Mouse (Mus musculus): ENCODE measurements around the gene Zcchc7. TPM values are rescaled to one million over a fixed set of nuclear protein-coding genes. Genes with fewer than 3 reads are reported as not detected.
A peak's percentile ranks its signal among the peaks of the same experiment; 100 is the strongest.

The Zcchc7 gene
- polyA plus RNA-seq, 1 experiment: 38.1 TPM

DNA sequence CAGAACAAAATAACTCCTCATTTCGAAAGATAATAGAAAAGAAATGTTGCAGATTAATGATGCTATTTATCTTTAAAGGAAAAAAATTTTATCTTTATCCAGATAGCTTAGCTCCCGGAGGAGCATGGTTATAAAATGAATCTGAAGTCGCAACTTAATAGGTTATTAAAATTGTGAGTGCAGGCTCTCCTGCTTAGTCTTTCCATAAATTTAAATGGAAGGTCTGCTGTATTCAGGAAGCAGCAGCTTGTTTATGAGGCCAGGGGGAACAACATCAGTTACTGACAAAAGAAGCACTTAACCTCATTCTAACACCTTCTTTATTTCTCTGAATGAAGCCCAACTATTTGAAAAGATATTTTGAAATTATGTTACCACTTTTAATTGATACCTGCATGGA lies 74.9 kb downstream of the Zcchc7 start:
- TF ChIP-seq POLR2A (IDR thresholded peaks at IDR 0.05; ENCODE audit: borderline replicate concordance, extremely low read depth, insufficient read depth, insufficient read length, poor library complexity, severe bottlenecking) (no peak), CTCF (IDR thresholded peaks at IDR 0.05; ENCODE audit: borderline replicate concordance, extremely low read depth, insufficient read depth, insufficient read length) (no peak)
- peak; percentile 49 for DNase-seq (ENCODE audit: low read depth)

GRCm38 (mm10) chr4:44851835-44852251 lies 96.2 kb downstream of the Zcchc7 start:
- peak; percentile 87 for DNase-seq (ENCODE audit: low read depth)
- TF ChIP-seq POLR2A (IDR thresholded peaks at IDR 0.05; ENCODE audit: borderline replicate concordance, extremely low read depth, insufficient read depth, insufficient read length, poor library complexity, severe bottlenecking): no peak
- TF ChIP-seq CTCF (IDR thresholded peaks at IDR 0.05; ENCODE audit: borderline replicate concordance, extremely low read depth, insufficient read depth, insufficient read length): no peak

DNA sequence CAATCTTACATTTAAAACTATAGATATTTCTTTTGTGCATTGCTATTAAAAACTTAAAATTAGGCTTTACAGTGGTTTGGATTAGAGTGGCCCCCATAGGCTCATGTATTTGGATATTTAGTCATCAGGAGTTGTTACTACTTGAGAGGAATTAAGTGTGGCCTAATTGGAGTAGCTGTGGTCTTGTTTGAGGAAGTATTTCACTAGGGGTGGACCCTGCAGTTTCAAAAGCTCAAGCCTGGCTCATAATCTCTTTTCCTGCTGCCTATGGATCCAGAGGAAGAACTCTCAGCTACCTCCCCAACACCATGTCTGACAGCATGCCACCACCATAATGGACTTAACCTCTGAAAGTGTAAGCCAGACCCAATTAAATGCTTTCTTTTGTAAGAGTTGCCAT lies 115.9 kb downstream of the Zcchc7 start:
- TF ChIP-seq CTCF (IDR thresholded peaks at IDR 0.05; ENCODE audit: borderline replicate concordance, extremely low read depth, insufficient read depth, insufficient read length): no peak
- TF ChIP-seq POLR2A (IDR thresholded peaks at IDR 0.05; ENCODE audit: borderline replicate concordance, extremely low read depth, insufficient read depth, insufficient read length, poor library complexity, severe bottlenecking): no peak
- DNase-seq (ENCODE audit: low read depth): no peak

DNA sequence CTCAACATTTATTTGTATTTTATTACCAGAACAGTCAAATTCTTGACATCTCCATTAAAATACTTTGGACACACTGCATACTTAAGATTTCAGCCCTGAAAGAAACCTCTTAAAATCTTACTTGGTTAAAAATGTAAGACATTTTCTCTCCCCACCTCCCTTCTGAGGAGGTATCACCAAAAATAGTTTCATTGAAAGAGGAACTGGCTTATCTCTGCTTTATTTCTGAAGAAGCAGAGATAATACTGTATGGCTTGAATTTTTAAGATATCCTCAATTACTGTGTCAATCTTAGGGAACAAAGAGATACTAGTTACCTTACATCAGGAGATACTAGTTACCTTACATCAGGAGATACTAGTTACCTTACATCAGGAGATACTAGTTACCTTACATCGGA lies 116.4 kb downstream of the Zcchc7 start:
- TF ChIP-seq CTCF (IDR thresholded peaks at IDR 0.05; ENCODE audit: borderline replicate concordance, extremely low read depth, insufficient read depth, insufficient read length): no peak
- DNase-seq (ENCODE audit: low read depth): no peak

GRCm38 (mm10) chr4:44880065-44880623 lies 124.5 kb downstream of the Zcchc7 start:
- peak; percentile 69 for DNase-seq (ENCODE audit: low read depth)
- TF ChIP-seq POLR2A (IDR thresholded peaks at IDR 0.05; ENCODE audit: borderline replicate concordance, extremely low read depth, insufficient read depth, insufficient read length, poor library complexity, severe bottlenecking): no peak
- TF ChIP-seq CTCF (IDR thresholded peaks at IDR 0.05; ENCODE audit: borderline replicate concordance, extremely low read depth, insufficient read depth, insufficient read length): no peak

DNA sequence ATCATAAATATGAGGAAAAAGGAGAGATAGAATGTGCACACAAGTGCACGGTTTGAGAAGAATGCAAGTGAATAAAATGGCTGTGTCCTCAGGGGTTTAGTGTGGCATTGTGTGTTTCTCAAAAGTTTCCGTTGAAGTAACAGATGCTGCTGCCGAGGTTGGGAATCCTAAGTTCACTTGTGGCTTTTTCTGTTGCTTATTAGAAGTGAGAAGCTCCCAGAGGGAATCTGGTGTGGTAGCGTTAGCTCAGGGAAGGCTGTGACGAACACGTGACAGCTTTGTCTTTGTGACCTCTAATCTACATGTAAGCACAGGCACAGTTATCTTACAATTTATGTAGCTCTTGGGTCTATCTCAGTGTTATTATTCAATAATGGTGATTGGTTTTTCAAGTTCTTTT lies 130.5 kb downstream of the Zcchc7 start:
- no peak for TF ChIP-seq POLR2A (IDR thresholded peaks at IDR 0.05; ENCODE audit: borderline replicate concordance, extremely low read depth, insufficient read depth, insufficient read length, poor library complexity, severe bottlenecking)
- TF ChIP-seq CTCF (IDR thresholded peaks at IDR 0.05; ENCODE audit: borderline replicate concordance, extremely low read depth, insufficient read depth, insufficient read length): no peak
- DNase-seq (ENCODE audit: low read depth): peak; percentile 7

GRCm38 (mm10) chr4:44891344-44891743 lies 135.7 kb downstream of the Zcchc7 start:
- no peak for DNase-seq (ENCODE audit: low read depth)
- TF ChIP-seq CTCF (IDR thresholded peaks at IDR 0.05; ENCODE audit: borderline replicate concordance, extremely low read depth, insufficient read depth, insufficient read length): no peak
- no peak for TF ChIP-seq POLR2A (IDR thresholded peaks at IDR 0.05; ENCODE audit: borderline replicate concordance, extremely low read depth, insufficient read depth, insufficient read length, poor library complexity, severe bottlenecking)

GRCm38 (mm10) chr4:44905651-44906271 lies 150.1 kb downstream of the Zcchc7 start:
- TF ChIP-seq POLR2A (IDR thresholded peaks at IDR 0.05; ENCODE audit: borderline replicate concordance, extremely low read depth, insufficient read depth, insufficient read length, poor library complexity, severe bottlenecking): no peak
- TF ChIP-seq CTCF (IDR thresholded peaks at IDR 0.05; ENCODE audit: borderline replicate concordance, extremely low read depth, insufficient read depth, insufficient read length): no peak
- peak; percentile 89 for DNase-seq (ENCODE audit: low read depth)

GRCm38 (mm10) chr4:44906399-44906798 lies 150.7 kb downstream of the Zcchc7 start:
- peak; percentile 55 for DNase-seq (ENCODE audit: low read depth)
- TF ChIP-seq POLR2A (IDR thresholded peaks at IDR 0.05; ENCODE audit: borderline replicate concordance, extremely low read depth, insufficient read depth, insufficient read length, poor library complexity, severe bottlenecking): no peak
- no peak for TF ChIP-seq CTCF (IDR thresholded peaks at IDR 0.05; ENCODE audit: borderline replicate concordance, extremely low read depth, insufficient read depth, insufficient read length)

DNA sequence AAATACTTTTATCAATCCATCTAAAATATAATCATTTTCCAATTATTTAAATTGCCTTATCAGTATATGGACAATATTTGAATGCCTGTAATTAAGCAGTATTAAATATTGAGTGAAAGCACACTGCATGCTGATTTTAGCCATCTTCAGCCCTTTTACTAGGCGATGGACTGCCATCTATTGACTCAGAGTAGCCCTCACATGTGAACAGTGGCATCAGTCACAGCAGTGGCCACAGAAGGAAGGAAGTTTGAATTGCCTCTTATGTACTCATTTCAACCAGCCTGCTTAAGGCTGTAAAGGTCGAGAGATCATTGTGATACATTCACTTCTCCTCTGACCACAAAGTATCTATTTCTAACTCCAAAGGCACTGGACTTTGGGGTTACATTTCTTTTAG lies 154.4 kb downstream of the Zcchc7 start:
- peak; percentile 51 for DNase-seq (ENCODE audit: low read depth)
- TF ChIP-seq POLR2A (IDR thresholded peaks at IDR 0.05; ENCODE audit: borderline replicate concordance, extremely low read depth, insufficient read depth, insufficient read length, poor library complexity, severe bottlenecking) (no peak), CTCF (IDR thresholded peaks at IDR 0.05; ENCODE audit: borderline replicate concordance, extremely low read depth, insufficient read depth, insufficient read length) (peak; percentile 51; the same call in 1 of the 2 replicates)

GRCm38 (mm10) chr4:44910857-44911256 lies 155.2 kb downstream of the Zcchc7 start:
- DNase-seq (ENCODE audit: low read depth): no peak
- TF ChIP-seq POLR2A (IDR thresholded peaks at IDR 0.05; ENCODE audit: borderline replicate concordance, extremely low read depth, insufficient read depth, insufficient read length, poor library complexity, severe bottlenecking): no peak

DNA sequence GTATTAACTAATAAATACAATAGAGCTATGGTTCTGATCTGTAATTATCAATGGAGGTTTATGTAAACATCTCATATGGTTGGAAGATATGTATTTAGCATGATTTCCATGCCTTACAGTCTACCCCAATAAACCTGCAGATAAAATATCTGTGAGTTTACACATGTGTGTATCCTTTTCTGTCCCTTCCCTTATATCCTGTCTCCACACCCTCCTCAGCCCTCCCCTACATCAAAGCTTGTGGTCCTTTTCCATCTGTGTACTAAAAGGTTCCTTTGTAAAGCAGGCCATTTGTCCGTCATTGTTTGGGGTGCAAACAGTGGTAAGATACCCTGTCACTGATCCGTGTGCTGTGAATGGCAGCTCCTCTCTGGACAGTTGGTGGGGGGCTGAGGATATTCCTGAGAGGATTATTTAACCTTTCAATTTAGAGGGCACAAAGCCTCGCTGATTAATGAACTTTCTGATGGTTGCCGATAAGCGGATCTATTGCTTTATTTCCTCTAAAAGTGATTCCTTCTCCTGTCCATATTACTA lies 161.7 kb downstream of the Zcchc7 start:
- peak; percentile 11 for DNase-seq (ENCODE audit: low read depth)
- TF ChIP-seq CTCF (IDR thresholded peaks at IDR 0.05; ENCODE audit: borderline replicate concordance, extremely low read depth, insufficient read depth, insufficient read length) (no peak), POLR2A (IDR thresholded peaks at IDR 0.05; ENCODE audit: borderline replicate concordance, extremely low read depth, insufficient read depth, insufficient read length, poor library complexity, severe bottlenecking) (no peak)
